Mouse (Mus musculus) ES-Bruce4 (cell line): ENCODE data around the gene Ddc. TPM values are rescaled to one million over a fixed set of nuclear protein-coding genes. Genes with fewer than 3 reads are reported as not detected.
A peak's percentile ranks its signal among the peaks of the same experiment; 100 is the strongest.

Experiments
- H3K27ac ChIP-seq: 2 replicates; pipeline ENCODE4 v1.5.1; 2012; ENCODE audit warnings: low read length, inconsistent platforms; ENCODE audit not compliant: insufficient read depth
- H3K27me3 ChIP-seq: 2 replicates; pipeline ENCODE4 v1.6.1; 2012; ENCODE audit warnings: mild to moderate bottlenecking, low read length, inconsistent platforms; ENCODE audit not compliant: control insufficient read depth, poor library complexity, insufficient read depth, severe bottlenecking
- H3K36me3 ChIP-seq: 2 replicates; pipeline ENCODE4 v1.6.1; 2012; ENCODE audit warnings: inconsistent platforms, mild to moderate bottlenecking, low read length, moderate library complexity; ENCODE audit not compliant: control insufficient read depth, poor library complexity, insufficient read depth, severe bottlenecking
- H3K4me1 ChIP-seq: one replicate; pipeline ENCODE4 v1.8.1; 2011; ENCODE audit warnings: low read length; ENCODE audit not compliant: control insufficient read depth, insufficient read depth
- H3K4me3 ChIP-seq: 2 replicates; pipeline ENCODE4 v1.5.1; 2011; ENCODE audit warnings: low read depth, mild to moderate bottlenecking, low read length
- H3K9ac ChIP-seq: 2 replicates; pipeline ENCODE4 v1.6.1; 2012; ENCODE audit warnings: low read depth, mild to moderate bottlenecking, inconsistent platforms; ENCODE audit not compliant: poor library complexity, severe bottlenecking
- H3K9me3 ChIP-seq: replicated peaks from 2 replicates; pipeline ENCODE4 v1.6.1; 2012; ENCODE audit warnings: mild to moderate bottlenecking, low read length, inconsistent platforms; ENCODE audit not compliant: control insufficient read depth, poor library complexity, insufficient read depth, severe bottlenecking
- CTCF ChIP-seq: IDR thresholded peaks from one replicate; pipeline ENCODE4 v1.8.1; 2011; ENCODE audit warnings: low read depth, low read length
- EP300 ChIP-seq: IDR thresholded peaks from 2 replicates; pipeline ENCODE4 v1.6.1; 2011; ENCODE audit warnings: low read depth, low read length; ENCODE audit not compliant: insufficient read depth
- POLR2A ChIP-seq: IDR thresholded peaks from one replicate; pipeline ENCODE4 v1.8.1; 2011; ENCODE audit warnings: low read length; ENCODE audit not compliant: insufficient read depth
- polyA plus RNA-seq: library from polyadenylated mRNA; stranded (reverse); fragments of >200 nt; gene quantifications from 2 replicates; pipeline ENCODE4 v1.2.4, GENCODE M21; 2011; ENCODE audit warnings: low read depth; ENCODE audit not compliant: missing spikeins, insufficient read depth, insufficient read length

Gene Ddc
- polyA plus RNA-seq, 1 experiment, result 7.0 TPM

DNA sequence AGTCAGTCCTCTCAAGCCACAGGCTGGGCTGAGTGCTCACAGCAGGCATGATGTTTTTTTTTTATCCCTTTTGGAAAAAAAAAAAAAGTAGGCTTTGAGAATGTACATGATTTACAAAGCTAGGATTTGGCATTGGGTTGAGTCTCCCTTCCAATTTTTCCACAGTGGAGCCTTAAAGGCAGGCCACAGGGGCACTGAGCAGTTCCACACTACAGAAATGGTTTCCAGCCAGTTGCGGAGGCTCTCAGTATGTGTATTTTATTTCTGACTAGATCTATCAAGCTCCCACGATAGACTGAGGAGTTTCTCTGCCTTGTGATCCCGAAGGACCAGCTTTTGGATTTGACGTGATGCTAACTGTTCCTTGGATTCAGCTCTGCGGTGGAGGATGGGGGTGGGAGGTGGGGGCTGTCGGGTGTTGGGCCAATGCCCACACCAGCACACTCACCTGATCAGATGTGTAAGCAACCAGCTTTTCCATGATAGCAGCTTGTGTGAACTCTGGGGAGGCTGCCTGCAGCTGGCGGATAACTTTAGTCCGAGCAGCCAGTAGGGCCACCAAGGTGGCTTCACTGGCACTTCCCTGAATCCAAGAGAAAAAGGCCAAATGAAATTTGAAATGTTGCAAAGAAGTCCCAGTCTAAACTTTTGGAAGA lies 33.4 kb downstream of the Ddc start:
- TF ChIP-seq CTCF (no peak), POLR2A (no peak), EP300 (no peak)
- H3K9me3 ChIP-seq, result no peaks in the 10 kb centered on the region
- no peaks in the 10 kb centered on the region for H3K36me3 ChIP-seq
- H3K27ac ChIP-seq, result no peak overlapping the region
- H3K4me3 ChIP-seq, result no peak overlapping the region
- H3K27me3 ChIP-seq, result no peaks in the 10 kb centered on the region
- H3K4me1 ChIP-seq, result no peaks in the 10 kb centered on the region
- H3K9ac ChIP-seq, result no peak overlapping the region

DNA sequence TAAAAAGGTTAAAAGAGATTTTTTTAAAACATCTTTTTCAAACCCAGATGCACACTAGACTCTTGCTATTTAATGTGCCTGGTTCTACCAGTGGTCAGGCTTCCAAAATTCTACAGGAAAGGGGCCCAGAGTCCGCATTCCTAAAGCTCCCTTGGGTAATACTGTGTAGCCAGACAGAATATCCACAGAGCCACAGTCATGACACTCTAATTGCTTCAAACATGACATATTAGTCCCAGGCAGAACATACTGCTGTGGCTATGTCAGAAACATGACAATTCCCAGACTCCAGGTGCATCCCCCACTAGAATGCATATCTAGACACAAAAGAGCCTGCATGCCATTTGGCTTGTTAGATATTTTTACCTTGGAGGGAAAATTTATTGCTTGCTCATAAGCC lies 35.4 kb downstream of the Ddc start:
- Histone ChIP-seq H3K4me3 (no peak overlapping the region), H3K4me1 (no peaks in the 10 kb centered on the region), H3K9ac (no peak overlapping the region), H3K27ac (no peak overlapping the region), H3K9me3 (no peaks in the 10 kb centered on the region), H3K36me3 (no peaks in the 10 kb centered on the region), H3K27me3 (no peaks in the 10 kb centered on the region)
- no peak for TF ChIP-seq EP300
- TF ChIP-seq POLR2A, result no peak
- TF ChIP-seq CTCF, result no peak

DNA sequence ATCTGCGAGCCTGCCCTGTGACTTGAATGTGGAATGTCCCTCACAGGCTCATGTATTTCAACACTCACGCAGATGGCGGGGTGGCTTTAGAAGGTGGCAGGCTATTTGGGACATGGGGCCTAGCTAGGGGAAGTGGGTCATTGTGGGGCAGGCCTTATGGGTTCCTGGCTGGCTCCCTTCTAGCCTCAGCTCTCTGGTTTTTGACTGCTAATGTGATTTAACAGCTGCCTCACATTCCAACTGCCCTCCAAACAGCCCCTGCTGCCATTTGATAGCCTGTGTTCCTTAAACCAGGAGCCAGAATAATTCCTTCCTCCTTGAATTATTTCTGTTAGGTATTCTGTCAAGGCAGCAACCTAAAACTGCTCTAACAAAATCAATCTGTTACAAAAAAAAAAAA lies 41.0 kb downstream of the Ddc start:
- Histone ChIP-seq H3K36me3 (no peaks in the 10 kb centered on the region), H3K9me3 (no peaks in the 10 kb centered on the region), H3K4me1 (peaks cover 3% of the 10 kb centered on the region), H3K27me3 (no peaks in the 10 kb centered on the region), H3K27ac (no peak overlapping the region), H3K4me3 (no peak overlapping the region), H3K9ac (no peak overlapping the region)
- no peak for TF ChIP-seq EP300
- no peak for TF ChIP-seq CTCF

DNA sequence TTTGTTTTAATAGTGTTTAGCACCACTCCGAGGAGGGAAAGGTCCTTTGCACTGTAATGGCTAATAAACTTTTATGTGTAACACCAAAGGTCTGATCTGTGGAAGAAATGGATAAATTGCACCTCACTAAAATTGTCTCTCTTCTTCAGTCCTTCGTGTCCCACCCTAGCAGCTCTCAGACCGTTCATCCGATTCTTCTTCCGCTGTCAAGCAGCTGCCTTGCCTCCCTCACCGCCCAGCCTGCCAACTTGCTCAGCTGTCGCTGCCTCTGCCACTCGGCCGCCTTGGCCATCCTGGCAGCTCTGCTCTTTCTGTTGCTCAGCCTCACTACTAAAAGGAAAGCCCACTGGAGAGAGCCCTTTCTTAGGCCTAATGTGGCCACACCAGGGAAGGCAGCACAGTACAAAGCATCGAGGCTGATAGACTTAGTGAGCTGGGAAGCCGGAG lies 42.2 kb downstream of the Ddc start:
- H3K36me3 ChIP-seq, result no peaks in the 10 kb centered on the region
- peak overlapping the region; percentile 21 for H3K4me3 ChIP-seq
- no peaks in the 10 kb centered on the region for H3K9me3 ChIP-seq
- no peaks in the 10 kb centered on the region for H3K27me3 ChIP-seq
- no peak for TF ChIP-seq POLR2A
- no peak for TF ChIP-seq CTCF
- H3K9ac ChIP-seq, result no peak overlapping the region
- peaks cover 3% of the 10 kb centered on the region for H3K4me1 ChIP-seq
- no peak overlapping the region for H3K27ac ChIP-seq

DNA sequence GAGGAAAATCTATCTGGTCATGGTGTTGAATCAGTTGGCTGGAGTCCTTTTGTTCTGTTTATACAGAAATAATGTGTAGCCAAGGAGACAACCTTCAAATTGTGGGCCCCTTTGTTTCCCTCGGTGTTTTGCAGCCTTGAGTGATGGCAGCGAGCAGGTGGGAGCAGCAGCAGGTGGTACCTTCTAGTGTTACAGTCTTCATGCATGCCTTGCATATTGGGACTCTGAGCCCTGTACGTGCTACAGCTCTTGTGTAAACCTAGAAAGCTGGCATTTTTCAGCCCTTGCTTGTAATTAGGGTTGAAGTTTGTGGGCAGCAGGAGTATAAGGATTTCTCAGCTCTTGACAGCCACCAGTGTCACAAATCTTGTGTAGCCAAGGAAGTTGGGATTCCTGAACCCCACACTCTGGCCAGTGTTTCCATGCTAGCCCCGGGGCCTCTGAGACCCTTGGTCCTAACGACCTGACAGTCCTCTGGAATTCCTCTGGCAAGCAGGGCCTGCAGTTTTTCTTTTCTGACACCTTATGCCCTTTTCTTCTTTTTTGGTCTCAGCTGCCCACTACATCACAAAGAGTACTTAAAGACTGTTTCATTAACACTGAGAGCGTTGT lies 42.8 kb downstream of the Ddc start:
- Histone ChIP-seq H3K4me1 (peaks cover 3% of the 10 kb centered on the region), H3K27ac (0 out of 2 replicates have a peak overlapping the region, but pooled peaks have one; percentile 15), H3K27me3 (no peaks in the 10 kb centered on the region), H3K36me3 (no peaks in the 10 kb centered on the region), H3K9ac (no peak overlapping the region), H3K4me3 (no peak overlapping the region), H3K9me3 (no peaks in the 10 kb centered on the region)
- TF ChIP-seq CTCF (no peak), EP300 (0 out of 2 replicates have a peak, but pooled peaks have one; percentile 27)

DNA sequence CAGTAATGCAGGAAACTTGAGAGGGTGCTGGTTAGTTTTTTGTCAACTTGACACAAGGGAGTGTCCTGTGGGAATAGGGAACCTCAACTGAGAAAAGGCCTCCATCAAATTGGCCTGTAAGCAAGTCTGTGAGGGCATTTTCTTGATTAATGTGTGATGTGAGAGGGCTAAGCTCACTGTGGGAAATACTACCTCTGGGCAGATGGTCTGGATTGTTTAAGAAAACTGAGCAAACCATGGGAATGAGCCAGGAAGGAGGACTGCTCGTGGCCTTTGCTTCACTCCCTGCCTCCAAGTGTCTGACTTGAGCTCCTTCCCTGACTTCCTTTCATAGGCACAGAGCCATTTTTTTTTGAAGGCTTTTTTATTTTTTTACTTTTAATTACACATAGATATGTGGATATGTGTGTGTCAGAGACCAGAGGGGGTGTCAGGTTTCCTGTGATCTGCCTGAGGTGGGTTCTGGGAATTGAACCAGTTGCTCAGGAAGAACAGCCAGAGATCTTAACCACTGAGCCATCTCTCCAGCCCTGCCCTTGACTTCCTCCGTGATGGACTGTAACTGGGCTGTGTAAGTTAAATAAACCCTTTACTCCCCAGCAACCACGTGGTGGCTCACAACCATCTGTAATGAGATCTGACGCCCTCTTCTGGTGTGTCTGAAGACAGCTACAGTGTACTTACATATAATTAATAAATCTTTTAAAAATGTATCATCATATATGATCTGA lies 44.0 kb downstream of the Ddc start:
- no peak overlapping the region for H3K4me3 ChIP-seq
- no peaks in the 10 kb centered on the region for H3K36me3 ChIP-seq
- H3K9ac ChIP-seq, result no peak overlapping the region
- no peaks in the 10 kb centered on the region for H3K9me3 ChIP-seq
- H3K4me1 ChIP-seq, result peaks cover 3% of the 10 kb centered on the region
- no peak for TF ChIP-seq CTCF
- H3K27ac ChIP-seq, result no peak overlapping the region
- H3K27me3 ChIP-seq, result no peaks in the 10 kb centered on the region
